In the genomic region with DNA sequence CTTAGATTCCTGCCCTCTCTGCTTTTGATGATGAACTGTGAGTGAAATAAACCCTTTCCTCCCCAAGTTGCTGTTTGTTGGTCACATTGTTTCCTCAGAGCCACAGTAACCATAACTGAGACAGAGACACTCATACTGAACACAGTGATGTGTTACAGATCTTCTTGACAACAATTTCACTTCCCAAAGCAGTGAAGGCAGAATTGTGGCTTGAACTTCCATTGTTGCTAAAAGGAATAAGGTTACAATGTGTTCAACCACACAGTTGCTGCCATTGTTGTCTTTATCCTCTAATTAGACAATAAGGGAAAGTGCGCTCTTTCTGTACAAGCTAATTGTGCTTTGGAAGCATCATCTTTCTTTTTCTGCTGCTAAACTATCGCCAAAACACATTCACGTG, we compare ENCODE assay signal across 17 mouse cellular contexts.
"Had no signal": no experiment of that assay in that cellular context is flagged by ENCODE, and none has a peak within 500 bp of the region (broad histone marks: within the 10 kb centered on the region; RNA-seq: fewer than 3 reads in every experiment).

No protein-coding gene starts in this region.

- DNase-seq: cerebellum, adult 8-10 months; cerebellum, adult 9-10 months; cerebellum, adult 9-11 months; cerebellum, postnatal 10 days; cerebellum, postnatal 14 days; cerebellum, postnatal 25 days; cerebellum, postnatal 36 days; embryo, embryonic 11 days; forebrain, postnatal 0 days; gastrocnemius, adult 2 months; gastrocnemius, postnatal 10 days; gastrocnemius, postnatal 14 days; gastrocnemius, postnatal 25 days; gastrocnemius, postnatal 36 days; heart, adult 11 months; heart, adult 18-20 months; heart, adult 2 months had no signal
